Mouse (Mus musculus) adrenal gland (tissue): ENCODE data around the gene Zc3h7b.
"Not testable (repeated sequence)": the region's sequence is repeated elsewhere in the genome, so short reads cannot be mapped to it uniquely, and the experiment has no call there.

Experiments
- intact Hi-C: fragments of 180-260 bp; cut with DNase I; formaldehyde crosslinking; loops from one replicate; pipeline ENCODE4 v1.15.1; 2025
- long read RNA-seq, 2 experiments: library from polyadenylated mRNA; unstranded; transcript quantifications; one replicate each; pipeline ENCODE4 v2.0.0; 2020; ENCODE audit warnings: borderline replicate concordance in 1 of 2; ENCODE audit not compliant: insufficient replicate concordance in 1 of 2

Gene Zc3h7b
- long read RNA-seq, experiment 1, result 0 reads
- long read RNA-seq, experiment 2, partial matches to known transcripts, result 1 of 1 reads
- long read RNA-seq, experiment 2, other reads (novel, unspliced or antisense), result 0 of 1 reads

DNA sequence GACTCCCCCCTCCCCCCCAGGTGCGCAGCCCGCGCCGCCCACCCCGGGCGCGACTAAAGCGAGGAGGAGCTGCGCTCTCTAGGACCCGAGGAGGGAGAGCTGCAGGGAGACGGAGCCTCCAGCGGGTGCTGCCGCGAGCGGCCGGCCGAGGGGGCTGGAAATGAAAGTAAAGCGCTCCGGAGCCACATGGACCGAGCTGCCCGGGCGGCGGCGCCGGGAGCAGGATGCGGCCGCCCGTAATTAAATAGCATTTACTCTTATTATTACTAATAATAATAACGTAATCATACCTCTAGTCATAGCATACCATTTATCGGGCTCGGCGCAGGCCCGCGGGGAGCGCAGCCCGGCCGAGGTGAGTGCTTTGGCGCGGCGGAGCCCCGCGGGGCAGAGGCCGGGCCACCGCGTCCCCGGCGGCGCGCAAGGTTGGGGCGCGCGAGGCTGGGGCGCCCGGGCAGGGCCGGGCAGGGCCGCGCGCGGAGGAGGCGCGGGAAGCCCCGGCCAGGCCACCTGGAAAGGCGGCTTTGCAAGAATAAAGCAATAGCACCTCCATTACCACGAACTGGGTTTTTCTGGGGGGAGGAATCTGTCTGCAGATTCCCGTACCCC, at the start of gene Zc3h7b, which contains the start of gene Rangap1:
TSS of gene Zc3h7b (plus strand) at position 66 of the 609 bp plus-strand sequence.
TSS of gene Rangap1 (minus strand) at position 539 of the 609 bp plus-strand sequence.
- intact Hi-C loops, result loop anchor here (5.0 kb wide), 1 partner anchor 62 kb away; no protein-coding TSS in a partner anchor

DNA sequence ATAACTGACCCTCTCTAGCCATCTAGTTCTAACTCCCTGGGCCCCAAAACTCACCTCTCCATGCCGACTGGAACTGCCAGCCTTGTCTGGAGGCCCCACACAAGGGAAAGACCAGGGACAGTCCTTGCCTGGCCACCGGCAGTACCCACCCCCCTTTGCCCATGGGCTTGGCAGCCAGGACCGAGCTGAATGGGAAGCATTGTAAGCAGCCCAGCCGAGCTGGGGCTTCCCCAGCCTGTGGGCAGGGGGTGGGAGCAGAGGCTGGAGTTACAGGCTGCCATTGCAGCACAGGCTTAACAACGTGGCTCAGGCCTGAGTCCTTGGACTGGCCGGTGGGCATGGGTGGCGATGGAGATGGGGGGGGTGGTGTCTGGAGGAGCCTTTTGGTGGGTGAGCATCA, 47.7 kb upstream of the Zc3h7b start, which contains the start of gene Chadl:
TSS of gene Chadl (minus strand) at position 113 of the 400 bp plus-strand sequence.
- intact Hi-C loops, result no loop called here

DNA sequence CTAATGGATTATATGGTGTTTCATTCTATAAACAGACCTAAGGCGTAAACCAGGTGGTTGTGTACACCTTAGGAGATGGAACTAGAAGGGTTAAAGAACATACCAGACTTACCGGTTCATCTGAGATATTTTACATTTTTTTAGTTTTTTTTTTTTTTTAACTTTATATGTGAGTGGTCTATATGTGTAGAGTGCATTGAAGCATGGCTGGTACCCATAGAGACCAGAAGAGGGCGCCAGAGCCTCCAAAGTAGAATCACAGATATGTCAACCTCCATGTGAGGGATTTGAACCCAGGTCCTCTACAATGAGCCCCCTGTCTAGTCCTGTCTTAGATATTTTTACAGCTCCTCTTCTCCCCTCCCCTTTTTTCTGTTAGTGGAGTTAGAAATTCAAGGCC, 47.0 kb upstream of the Zc3h7b start:
- intact Hi-C loops, result no loop called here

DNA sequence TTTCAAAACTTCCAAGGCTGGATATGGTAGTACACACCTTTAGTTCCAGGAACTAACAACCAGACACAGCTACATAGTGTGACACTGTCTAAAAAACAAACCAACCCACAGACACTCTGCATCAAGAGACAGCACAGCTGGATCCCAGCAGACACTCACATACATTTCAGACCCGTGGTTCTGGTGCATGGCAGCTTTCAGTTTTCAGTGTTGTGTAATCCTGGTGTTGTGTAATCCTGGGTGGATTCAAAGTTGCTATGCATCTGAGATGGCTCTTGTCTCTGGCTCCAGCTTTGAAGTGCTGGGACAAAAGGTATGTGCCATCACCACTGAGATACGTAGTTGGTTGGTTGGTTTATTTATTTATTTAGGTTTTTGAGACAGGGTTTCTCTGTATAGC, 46.3 kb upstream of the Zc3h7b start:
- intact Hi-C loops, result no loop called here

DNA sequence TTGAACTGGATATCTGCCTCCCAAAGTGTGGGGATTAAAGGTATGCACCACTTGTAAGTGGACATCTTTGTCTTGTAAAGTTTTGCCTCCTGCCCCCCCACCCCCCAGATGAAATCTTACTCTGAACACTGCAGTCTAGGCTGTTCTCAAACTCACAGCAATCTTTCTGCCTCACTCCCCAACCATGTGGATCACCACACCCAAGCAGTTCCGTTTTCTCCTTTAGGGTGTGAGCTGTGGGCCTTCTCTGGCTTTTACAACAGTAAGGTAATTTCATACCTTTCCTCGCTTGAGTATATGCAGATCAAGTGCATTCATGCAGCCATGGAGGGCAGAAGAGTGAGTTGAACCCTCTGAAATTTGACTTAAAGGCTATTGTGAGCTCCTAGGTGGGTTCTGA, 44.7 kb upstream of the Zc3h7b start:
- intact Hi-C loops, result no loop called here

DNA sequence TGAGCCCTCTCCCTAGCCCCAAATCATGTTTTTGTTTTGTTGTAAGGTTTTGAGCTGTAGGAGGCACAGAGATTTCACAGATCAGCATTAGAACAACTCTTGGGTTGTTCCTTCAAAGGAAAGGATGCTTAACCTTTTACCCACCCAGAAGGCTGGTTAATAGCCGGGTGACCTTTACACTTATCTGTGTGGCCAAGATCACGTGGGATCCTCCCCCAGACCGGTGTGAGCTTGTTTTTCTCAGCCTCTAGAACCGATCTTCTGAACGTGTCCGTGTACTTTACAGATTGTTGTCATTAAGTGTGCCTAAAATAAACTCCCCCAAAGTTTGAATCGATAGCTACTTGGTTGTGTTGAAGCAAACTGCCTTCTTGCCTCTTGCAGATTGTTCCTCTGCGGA, 44.3 kb upstream of the Zc3h7b start:
- intact Hi-C loops, result no loop called here

DNA sequence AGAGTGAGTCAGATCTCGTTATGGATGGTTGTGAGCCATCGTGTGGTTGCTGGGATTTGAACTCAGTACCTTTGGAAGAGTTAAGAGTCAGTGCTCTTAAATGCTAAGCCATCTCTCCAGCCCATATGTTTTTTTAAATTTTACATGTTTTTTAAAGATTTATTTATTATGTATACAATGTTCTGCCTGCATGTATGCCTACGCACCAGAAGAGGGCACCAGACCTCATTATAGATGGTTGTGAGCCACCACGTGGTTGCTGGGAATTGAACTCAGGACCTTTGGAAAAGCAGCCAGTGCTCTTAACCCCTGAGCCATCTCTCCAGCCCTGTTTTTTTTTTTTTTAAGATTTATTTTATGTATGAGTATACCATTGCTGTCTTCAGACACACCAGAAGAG, 43.5 kb upstream of the Zc3h7b start:
- intact Hi-C loops, result not testable (repeated sequence)

DNA sequence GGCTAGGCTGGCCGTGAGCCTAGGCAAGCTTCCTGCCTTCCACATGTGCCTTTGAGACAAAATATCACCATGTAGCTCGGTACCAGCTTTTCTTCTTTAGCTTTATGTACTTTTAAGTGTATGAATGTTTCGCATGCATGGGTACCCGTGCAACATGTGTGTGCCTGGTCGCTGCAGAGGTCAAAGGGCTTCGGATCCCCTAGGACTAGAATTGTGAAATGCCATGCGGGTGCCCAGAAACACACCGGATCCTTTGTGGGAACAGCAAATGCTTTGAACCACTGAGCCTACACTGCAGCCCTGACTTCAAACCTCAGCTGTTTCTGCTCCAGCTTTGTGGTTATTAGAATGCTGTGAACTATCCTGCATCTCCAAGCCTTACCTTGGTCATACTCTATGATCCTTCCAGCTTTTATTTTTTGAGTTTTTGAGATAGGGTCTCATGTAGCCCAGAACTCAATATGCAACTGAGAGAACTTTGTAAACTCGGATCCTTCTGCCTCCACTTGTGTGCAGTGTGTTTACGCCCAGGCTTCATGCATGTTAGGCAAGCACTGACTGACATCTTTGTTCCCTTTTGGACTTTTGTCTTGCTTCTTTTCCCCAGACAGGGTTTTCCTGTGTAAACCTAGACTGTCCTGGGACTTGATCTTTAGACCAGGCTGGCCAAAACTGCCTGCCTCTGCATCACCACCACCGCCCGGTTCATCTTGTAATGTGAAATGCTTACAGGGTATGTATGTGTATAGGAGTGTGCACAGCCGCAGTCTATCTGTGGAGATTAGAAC, 42.4 kb upstream of the Zc3h7b start:
- intact Hi-C loops, result no loop called here

DNA sequence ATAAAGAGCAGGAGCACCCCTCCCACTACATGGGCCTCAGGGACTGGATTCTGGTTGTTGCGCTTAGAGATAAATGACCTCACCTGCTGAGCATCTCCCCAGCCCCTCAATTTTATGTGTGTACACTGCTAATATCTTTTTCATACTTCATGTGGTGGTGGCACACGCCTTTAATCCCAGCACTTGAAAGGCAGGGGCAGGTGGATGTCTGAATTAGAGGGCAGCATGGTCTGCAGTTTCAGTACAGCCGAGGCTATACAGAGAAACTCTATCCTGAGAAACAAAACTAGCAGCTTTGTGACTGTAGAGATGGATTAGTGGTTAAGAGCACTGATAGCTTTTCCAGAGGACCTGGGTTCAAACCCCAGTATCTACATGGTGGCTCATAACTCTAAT, 41.8 kb upstream of the Zc3h7b start:
- intact Hi-C loops, result no loop called here

DNA sequence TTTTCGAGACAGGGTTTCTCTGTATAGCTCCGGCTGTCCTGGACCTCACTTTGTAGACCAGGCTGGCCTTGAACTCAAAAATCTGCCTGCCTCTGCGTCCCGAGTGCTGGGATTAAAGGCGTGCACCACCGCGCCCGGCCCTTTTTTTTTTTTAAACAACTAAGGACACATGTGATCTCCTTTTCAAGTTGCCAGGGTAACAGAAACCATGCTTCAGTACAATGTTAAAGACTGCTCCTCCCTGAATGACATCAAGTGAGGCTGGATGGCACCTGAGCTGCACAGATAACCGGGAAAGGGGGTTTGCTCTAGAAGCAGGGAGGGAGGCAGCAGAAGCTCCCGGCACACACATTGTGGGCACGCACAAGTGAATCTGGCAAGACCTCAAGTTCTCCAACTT, 35.9 kb upstream of the Zc3h7b start:
- intact Hi-C loops, result no loop called here

DNA sequence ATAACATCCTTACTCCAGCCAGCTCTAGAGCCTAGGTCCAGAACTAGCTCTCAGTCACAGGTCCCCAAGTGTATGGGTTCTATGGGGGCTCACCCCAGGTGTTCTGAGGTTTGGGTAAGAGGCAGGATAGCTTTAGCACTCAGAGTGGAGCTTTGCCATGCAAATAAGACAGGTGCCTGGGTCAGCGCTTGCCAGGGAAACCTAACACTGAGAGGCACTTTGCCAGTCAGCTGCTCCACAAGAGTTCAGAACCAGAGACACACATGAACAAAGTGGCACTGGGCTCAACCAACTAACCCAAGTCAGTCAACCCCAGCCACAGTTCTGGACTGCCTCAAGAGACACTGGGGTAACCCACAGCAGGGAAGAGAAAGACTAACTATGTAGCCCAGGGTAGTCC, 35.2 kb upstream of the Zc3h7b start:
- intact Hi-C loops, result no loop called here

DNA sequence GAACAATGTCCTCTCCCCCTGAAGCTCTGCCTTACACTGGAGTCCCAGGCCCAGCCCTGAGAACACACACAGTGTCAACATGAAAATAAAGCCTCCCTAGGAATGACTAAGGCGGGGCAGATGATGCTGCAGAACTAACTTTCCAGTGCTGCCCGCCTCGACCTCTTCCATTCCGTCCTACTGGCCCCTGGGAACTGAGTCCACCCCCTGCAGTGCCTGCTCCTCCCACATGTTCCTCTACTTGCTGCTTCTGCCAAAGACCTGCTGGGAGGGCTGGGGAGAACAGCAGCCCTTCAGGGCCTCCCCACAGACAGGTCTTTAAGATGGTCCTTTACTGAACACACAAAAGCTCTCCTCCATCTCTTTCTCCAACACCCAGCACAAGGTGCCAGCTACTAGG, 34.1 kb upstream of the Zc3h7b start:
- intact Hi-C loops, result no loop called here

DNA sequence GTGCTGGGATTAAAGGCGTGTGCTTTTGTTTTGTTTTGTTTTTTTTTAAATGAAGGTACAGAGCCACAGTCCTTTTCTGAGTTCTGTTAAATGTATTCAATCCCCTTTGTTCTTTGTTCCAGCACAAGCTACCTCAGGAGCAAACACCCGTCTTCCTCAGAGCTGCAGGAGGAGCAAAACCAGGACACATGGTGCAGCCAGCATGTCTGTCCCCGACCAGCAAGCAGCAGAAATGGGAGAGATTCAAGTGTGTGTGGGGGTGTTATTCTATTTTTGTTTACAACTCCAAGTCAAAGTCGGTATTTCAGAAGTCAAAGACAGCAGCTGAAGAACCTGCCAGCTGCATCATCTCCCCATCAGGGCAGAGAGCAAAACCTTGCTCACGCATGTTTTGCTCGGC, 31.1 kb upstream of the Zc3h7b start:
- intact Hi-C loops, result no loop called here

DNA sequence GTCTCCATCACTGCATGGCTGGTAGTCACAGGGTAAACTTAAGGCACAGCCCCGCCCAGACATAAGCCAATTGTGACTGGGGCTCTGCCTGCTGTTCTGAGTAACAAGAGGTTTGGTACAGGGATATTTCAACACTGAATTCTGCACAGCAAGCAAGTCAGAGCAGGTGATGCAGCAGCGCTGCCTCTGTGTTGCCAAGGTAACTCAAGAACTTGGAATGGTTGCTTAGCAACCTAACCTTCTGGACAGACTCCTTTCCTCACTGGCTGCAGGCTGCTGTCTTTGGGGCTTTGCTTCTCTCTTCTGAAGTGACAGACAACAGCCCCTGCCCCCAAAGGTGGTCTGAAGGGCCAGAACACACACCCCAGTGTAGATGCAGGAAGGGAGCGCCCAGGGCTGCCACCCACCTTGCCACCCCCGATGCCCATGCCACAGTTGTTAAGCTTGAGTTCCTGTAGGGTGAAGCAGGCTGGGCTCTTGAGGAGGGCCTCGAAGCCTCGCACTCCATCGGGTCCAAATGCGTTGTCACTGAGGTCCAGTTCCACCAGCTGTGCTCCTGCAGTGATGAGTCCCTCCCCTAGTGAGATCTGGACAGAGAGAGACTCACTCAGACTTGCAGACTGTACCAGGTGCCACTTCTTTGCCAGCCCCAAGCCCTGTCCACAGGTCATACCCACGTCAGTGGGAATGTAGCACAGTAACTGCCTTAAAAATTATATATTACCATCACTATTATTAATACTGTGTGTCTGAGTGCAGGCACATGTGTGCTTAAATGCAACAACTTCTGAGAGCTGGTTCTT, 26.3 kb upstream of the Zc3h7b start:
- intact Hi-C loops, result no loop called here

DNA sequence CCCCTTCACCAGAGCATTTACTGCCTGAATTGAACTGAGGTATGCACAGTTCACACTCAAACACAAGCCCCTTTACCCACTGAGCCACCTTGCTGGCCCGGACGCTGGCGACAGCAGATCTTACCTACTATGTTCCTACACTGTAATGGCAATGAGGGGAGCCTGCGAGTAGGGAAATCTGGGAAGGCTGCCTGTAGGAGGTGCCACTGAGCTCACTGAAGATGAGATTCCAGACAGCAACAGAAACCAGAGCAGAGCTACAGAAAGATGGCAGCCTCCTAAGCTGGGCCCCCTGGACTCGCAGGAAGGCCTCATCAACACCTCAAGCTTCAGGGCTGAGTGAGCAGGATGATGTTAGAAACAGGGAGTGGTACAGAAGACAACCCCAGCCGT, 25.7 kb upstream of the Zc3h7b start:
- intact Hi-C loops, result no loop called here

DNA sequence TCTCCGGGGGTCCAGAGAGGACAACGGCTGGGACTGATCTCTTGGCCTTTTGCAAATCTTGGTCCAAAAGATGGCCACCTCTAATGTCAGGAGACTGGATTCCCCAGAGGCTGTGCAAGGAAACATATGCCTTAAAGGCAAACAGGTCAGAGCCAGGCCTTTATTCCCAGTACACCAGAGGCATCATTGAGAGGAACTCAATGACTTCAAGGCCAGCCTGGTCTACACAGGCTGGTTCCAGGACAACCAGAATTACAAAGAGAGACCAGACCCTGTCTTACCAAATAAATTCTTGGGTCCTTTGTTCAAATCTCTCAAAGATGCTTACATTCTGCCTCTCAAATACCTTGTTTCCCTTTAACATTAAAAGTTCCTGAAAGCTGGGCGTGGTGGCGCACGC, 22.5 kb upstream of the Zc3h7b start:
- intact Hi-C loops, result no loop called here

DNA sequence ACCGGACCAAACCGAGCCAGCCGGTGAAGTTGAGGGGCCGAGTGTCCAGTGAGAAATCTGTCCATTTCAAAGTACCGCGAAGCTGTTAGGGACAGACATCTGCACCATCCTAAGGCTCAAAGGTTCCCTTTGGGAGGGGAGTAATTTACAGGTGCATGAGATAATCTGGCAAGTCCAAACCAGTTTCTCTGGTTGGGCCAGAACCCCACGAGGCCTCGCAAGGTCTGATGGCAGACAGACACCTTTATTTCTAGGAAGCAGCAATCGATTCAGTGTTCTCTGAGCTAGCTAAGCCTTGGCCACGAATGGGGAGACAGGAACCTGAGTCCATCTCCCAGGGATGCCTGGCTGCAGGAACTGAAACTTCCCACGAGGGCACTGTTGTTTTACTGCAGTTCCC, 21.2 kb upstream of the Zc3h7b start:
- intact Hi-C loops, result no loop called here

DNA sequence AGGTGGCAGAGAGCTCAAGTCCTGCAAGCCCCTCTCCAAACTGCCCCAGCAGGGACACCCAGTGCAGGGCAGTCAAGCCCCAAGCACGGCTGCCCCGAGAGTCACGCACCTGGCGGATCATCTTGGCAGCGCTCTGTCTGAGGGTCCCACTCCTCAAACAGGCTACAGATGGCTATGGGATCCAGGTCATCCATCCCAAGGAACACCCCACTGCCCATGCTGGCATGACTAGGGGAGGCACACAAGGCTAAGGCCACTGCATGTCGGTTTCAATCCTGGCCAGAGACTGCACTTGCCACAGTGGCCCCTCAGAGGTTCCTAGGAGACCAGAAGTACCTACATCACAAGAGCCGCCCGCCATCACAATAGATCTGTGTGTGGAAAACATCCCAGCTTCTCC, 18.9 kb upstream of the Zc3h7b start:
- intact Hi-C loops, result no loop called here

DNA sequence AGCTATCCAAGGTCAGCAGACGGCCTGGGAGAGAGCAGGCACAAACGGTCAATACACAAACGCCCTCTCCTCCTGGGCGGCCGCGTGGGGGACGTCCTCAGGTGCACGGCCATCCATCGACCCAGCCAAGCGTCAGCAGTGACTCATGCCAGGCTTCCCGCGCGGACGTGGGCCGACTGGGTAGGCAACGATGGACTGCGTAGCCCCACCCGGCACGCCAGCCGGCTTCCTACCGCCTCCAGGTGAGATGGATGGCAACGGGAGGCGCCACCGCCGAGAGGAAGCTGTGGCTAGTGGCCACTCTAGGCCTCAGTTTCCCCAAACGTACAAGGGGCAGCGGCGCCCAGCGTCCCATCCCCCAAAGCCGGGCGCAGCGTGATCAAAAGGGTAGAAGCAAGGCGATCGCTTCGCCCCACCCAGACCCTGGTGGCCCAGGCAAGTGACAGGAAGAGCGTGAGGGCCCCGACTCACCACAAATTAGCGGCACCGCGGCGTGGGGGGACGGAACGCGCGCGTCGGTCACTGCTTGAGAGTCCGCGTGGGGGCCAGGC, 15.5 kb upstream of the Zc3h7b start:
- intact Hi-C loops, result no loop called here

DNA sequence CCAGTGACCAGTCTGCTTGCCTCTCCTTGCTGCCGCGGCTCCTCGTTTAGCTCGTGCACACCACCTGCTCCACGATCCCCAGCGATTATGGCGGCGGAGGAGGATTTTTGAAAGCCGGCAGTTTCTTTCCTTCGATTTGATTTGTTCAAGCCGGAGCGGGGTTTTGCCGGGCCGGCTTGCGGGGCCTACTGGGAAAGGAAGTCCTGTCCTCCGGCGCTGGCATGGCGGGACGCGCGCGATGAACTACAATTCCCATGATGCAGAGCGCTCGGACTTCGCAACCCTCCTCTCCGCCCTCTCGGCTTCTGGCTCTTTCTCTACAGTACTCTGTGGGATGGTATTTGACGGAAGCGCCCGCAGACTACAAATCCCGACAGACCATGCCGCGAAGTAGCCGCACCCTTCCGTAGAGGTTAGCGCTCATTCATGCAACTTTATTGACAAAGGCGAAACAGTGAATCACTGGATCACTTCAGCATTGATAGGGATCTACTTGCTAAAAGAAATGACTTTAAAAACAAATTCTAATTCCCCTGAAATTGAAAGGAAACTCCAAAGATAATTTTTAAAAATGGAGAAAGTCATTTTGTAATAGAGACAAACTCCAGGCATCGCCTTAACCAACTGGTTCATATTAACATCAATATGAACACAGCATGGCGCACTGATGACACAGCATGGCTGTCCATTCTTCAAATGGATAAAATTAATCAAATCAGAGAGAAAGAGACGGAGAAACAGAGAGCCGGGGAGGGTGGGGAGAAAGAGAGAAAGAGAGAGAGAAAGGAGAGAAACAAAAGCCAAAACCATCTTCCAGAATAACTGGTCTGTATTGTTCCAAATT, 14.8 kb upstream of the Zc3h7b start:
- intact Hi-C loops, result loop anchor here (10.0 kb wide), 1 partner anchor 185 kb away; no protein-coding TSS in a partner anchor
